ENCODE assay signal across 30 mouse cellular contexts in the genomic region with DNA sequence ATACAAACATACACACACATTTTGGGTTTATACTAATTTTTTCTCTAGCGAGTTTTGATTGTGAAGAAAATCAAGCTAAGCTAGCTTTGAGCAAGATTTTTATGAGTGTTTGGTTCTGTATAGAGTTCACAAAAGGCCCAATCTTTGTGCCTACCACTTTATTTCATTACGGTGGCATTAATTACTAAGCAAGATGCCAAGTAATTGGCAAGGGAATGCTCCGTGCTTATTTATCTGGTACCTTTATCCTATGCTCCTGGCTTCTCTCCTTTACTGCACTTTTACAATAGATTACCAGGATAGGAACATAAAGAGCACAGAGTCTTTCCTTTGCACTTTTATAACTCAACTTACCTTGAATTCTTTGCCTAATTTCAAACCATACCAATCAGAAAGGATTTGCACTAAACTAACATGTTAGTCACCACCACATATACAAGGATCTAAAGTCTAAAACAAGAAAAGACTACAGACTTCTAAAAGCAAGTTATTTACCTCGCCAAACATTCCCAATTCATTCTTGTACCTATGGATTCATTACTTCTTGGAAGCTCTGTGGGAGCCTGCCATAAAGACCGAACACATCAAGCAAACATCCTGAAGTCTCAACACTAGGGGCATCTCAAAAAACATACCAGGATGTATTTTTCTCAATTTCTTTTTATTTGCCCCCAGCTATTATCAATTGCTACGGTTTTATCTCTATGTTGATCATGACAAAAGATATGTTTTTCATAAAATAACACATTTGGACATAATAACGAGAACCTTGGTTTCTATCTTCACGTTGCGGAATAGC.
DNase-seq lines count a peak whose midpoint lies in the region; ATAC-seq and TF ChIP-seq lines count a peak whose summit lies in the region.
"Had no signal": no experiment of that assay in that cellular context is flagged by ENCODE, and none has a peak within 500 bp of the region (broad histone marks: within the 10 kb centered on the region; RNA-seq: fewer than 3 reads in every experiment).

No protein-coding gene starts in this region.

- H3K27me3 ChIP-seq in forebrain, embryonic 13.5 days, result no peaks in the 10 kb centered on the region
- no peaks in the 10 kb centered on the region for H3K27me3 ChIP-seq in forebrain, embryonic 11.5 days (ENCODE audit: control insufficient read depth, insufficient read depth, low read length)
- no peaks in the 10 kb centered on the region for H3K27me3 ChIP-seq in forebrain, embryonic 14.5 days (replicated peaks; ENCODE audit: control insufficient read depth, insufficient read depth, low read length)
- H3K27me3 ChIP-seq in forebrain, postnatal 0 days (ENCODE audit: insufficient read depth, low read length), result no peaks in the 10 kb centered on the region
- H3K27me3 ChIP-seq: CH12.LX; embryonic facial prominence, embryonic 13.5 days; Patski had no signal

- DNase-seq in forebrain, embryonic 11.5 days (ENCODE audit: low spot score), result no peak
- no peak for DNase-seq in left cerebral cortex, adult 2 months (ENCODE audit: extremely low spot score in 1 of 2, low spot score in 2 of 2)
- DNase-seq in left cerebral cortex, postnatal 4 days, result no peak
- peak; percentile 68 for DNase-seq in forebrain, embryonic 14.5 days (ENCODE audit: low spot score)
- DNase-seq in forebrain, postnatal 0 days, result peak; percentile 66
- no peak for DNase-seq in adrenal gland, adult 18-20 months (ENCODE audit: low spot score in 2 of 2)
- no peak for DNase-seq in kidney, adult 11 months
- DNase-seq: adrenal gland, adult 2 months; adrenal gland, postnatal 14 days; B cell, adult 2 months; cerebellum, adult 11 months; cerebellum, adult 2 months; cerebellum, adult 9-11 months; cerebellum, postnatal 25 days; embryo, embryonic 11 days; gastrocnemius, adult 2 months; gastrocnemius, postnatal 14 days; heart, adult 11 months; kidney, adult 8-10 months had no signal

- H3K9me3 ChIP-seq in forebrain, embryonic 13.5 days (replicated peaks), result no peaks in the 10 kb centered on the region
- H3K9me3 ChIP-seq in forebrain, embryonic 11.5 days (ENCODE audit: control insufficient read depth, low read length), result no peaks in the 10 kb centered on the region
- H3K9me3 ChIP-seq in forebrain, embryonic 14.5 days (replicated peaks; ENCODE audit: control insufficient read depth, low read length), result no peaks in the 10 kb centered on the region
- no peaks in the 10 kb centered on the region for H3K9me3 ChIP-seq in forebrain, postnatal 0 days (ENCODE audit: low read length)
- H3K9me3 ChIP-seq: embryonic facial prominence, embryonic 10.5 days; embryonic facial prominence, embryonic 13.5 days; hindbrain, embryonic 12.5 days; hindbrain, embryonic 15.5 days had no signal

- no peaks in the 10 kb centered on the region for H3K36me3 ChIP-seq in forebrain, embryonic 13.5 days (ENCODE audit: poor library complexity, severe bottlenecking)
- no peaks in the 10 kb centered on the region for H3K36me3 ChIP-seq in forebrain, embryonic 11.5 days (ENCODE audit: control insufficient read depth, insufficient read depth, low read length)
- H3K36me3 ChIP-seq in forebrain, embryonic 14.5 days (ENCODE audit: control insufficient read depth, insufficient read depth, low read length), result no peaks in the 10 kb centered on the region
- no peaks in the 10 kb centered on the region for H3K36me3 ChIP-seq in forebrain, postnatal 0 days (ENCODE audit: insufficient read depth)
- H3K36me3 ChIP-seq: embryonic facial prominence, embryonic 10.5 days; embryonic facial prominence, embryonic 13.5 days; G1E; hindbrain, embryonic 12.5 days; hindbrain, embryonic 15.5 days had no signal

- peak overlapping the region; percentile 21; the same call in 1 of the 2 replicates for H3K4me3 ChIP-seq in forebrain, embryonic 13.5 days
- H3K4me3 ChIP-seq in forebrain, embryonic 11.5 days (ENCODE audit: low read depth, low read length), result no peak overlapping the region
- H3K4me3 ChIP-seq in left cerebral cortex, adult 2 months, result peak overlapping the region; percentile 14
- peak overlapping the region; percentile 13 for H3K4me3 ChIP-seq in forebrain, embryonic 14.5 days (ENCODE audit: low read depth, low read length)
- H3K4me3 ChIP-seq in forebrain, postnatal 0 days (ENCODE audit: low read depth, low read length), result peak overlapping the region; percentile 28
- H3K4me3 ChIP-seq: embryonic facial prominence, embryonic 10.5 days; embryonic facial prominence, embryonic 13.5 days; erythroblast, embryonic 14.5 days; gastrocnemius, adult 2 months; hindbrain, embryonic 12.5 days; hindbrain, embryonic 15.5 days had no signal

- 0 out of 2 replicates have a peak, but pooled peaks have one; percentile 12 for ATAC-seq in forebrain, embryonic 13.5 days
- no peak for ATAC-seq in forebrain, embryonic 11.5 days (replicated peaks; ENCODE audit: low FRiP score)
- ATAC-seq in forebrain, embryonic 14.5 days, result peak; percentile 45
- peak; percentile 40 for ATAC-seq in forebrain, postnatal 0 days
- ATAC-seq: intestine, postnatal 0 days; Patski had no signal

- peak overlapping the region; percentile 84 for H3K27ac ChIP-seq in forebrain, embryonic 13.5 days
- no peak overlapping the region for H3K27ac ChIP-seq in forebrain, embryonic 11.5 days (ENCODE audit: low read depth, low read length)
- peak overlapping the region; percentile 85 for H3K27ac ChIP-seq in left cerebral cortex, adult 2 months
- H3K27ac ChIP-seq in forebrain, embryonic 14.5 days (ENCODE audit: low read depth, low read length), result peak overlapping the region; percentile 87
- peak overlapping the region; percentile 90 for H3K27ac ChIP-seq in forebrain, postnatal 0 days (ENCODE audit: low read depth, low read length)
- H3K27ac ChIP-seq: embryonic facial prominence, embryonic 10.5 days; embryonic facial prominence, embryonic 13.5 days; gastrocnemius, adult 2 months; hindbrain, embryonic 12.5 days; hindbrain, embryonic 15.5 days had no signal

- intact Hi-C loops in left cerebral cortex, adult 2 months (cut with DNase I), result loop anchor here (1.0 to 5.0 kb wide), 6 partner anchors 29 to 719 kb away; no protein-coding TSS in a partner anchor
- intact Hi-C loops in left cerebral cortex, postnatal 4 days (cut with DNase I), result loop anchor here (5.0 to 10.0 kb wide), 5 partner anchors 81 to 833 kb away; no protein-coding TSS in a partner anchor

- H3K4me1 ChIP-seq in forebrain, embryonic 13.5 days, result peaks cover 24% of the 10 kb centered on the region
- peaks cover 8% of the 10 kb centered on the region for H3K4me1 ChIP-seq in forebrain, embryonic 11.5 days (replicated peaks; ENCODE audit: control insufficient read depth, insufficient read depth, low read length)
- peaks cover 15% of the 10 kb centered on the region; the same call in 1 of the 2 replicates for H3K4me1 ChIP-seq in forebrain, embryonic 14.5 days (ENCODE audit: control insufficient read depth, insufficient read depth, low read length)
- peaks cover 15% of the 10 kb centered on the region for H3K4me1 ChIP-seq in forebrain, postnatal 0 days (ENCODE audit: insufficient read depth)
- H3K4me1 ChIP-seq: embryonic facial prominence, embryonic 13.5 days; hindbrain, embryonic 12.5 days; hindbrain, embryonic 15.5 days had no signal

- peak overlapping the region; percentile 30; the same call in 1 of the 2 replicates for H3K9ac ChIP-seq in forebrain, embryonic 13.5 days
- no peak overlapping the region for H3K9ac ChIP-seq in forebrain, embryonic 11.5 days (ENCODE audit: low read length)
- H3K9ac ChIP-seq in forebrain, embryonic 14.5 days (ENCODE audit: low read length), result peak overlapping the region; percentile 47
- peak overlapping the region; percentile 48 for H3K9ac ChIP-seq in forebrain, postnatal 0 days
- H3K9ac ChIP-seq: embryonic facial prominence, embryonic 13.5 days; hindbrain, embryonic 12.5 days; hindbrain, embryonic 15.5 days had no signal

- peak overlapping the region; percentile 42 for H3K4me2 ChIP-seq in forebrain, embryonic 13.5 days
- H3K4me2 ChIP-seq in forebrain, embryonic 11.5 days (ENCODE audit: low read depth, low read length, severe bottlenecking), result no peak overlapping the region
- peak overlapping the region; percentile 43 for H3K4me2 ChIP-seq in forebrain, embryonic 14.5 days (ENCODE audit: low read length)
- H3K4me2 ChIP-seq in forebrain, postnatal 0 days (ENCODE audit: low read depth), result peak overlapping the region; percentile 42
- H3K4me2 ChIP-seq: embryonic facial prominence, embryonic 13.5 days; heart, embryonic 11.5 days; hindbrain, embryonic 12.5 days; hindbrain, embryonic 15.5 days had no signal

- WGBS in forebrain, embryonic 13.5 days, result 59% methylated on average over 9 of the region's 9 CpGs
- 81% methylated on average over 9 of the region's 9 CpGs for WGBS in forebrain, embryonic 11.5 days
- 36% methylated on average over 9 of the region's 9 CpGs for WGBS in forebrain, embryonic 14.5 days
- WGBS in forebrain, postnatal 0 days, result 50% methylated on average over 9 of the region's 9 CpGs

- TF ChIP-seq CTCF in left cerebral cortex, adult 2 months (IDR thresholded peaks at IDR 0.05), result peak; percentile 16
- peak; percentile 19; the same call in 1 of the 2 replicates for TF ChIP-seq CTCF in forebrain, postnatal 0 days (IDR thresholded peaks at IDR 0.05; ENCODE audit: low read depth)

Comparison
In these comparisons a context has a peak if more than half of its experiments do, and no peak if none do; other contexts are left out.
1. DNase-seq: peak in forebrain, embryonic 14.5 days (single experiment) and forebrain, postnatal 0 days (single experiment); none in forebrain, embryonic 11.5 days (single experiment), left cerebral cortex, adult 2 months (0 of 2), left cerebral cortex, postnatal 4 days (single experiment), adrenal gland, adult 18-20 months (0 of 2) and kidney, adult 11 months (single experiment).